Mouse (Mus musculus) mouse trophoblast stem cell (cell line): ENCODE measurements around the gene Sfmbt2.

Source experiments
- in situ Hi-C, 2 experiments: fragments of 300-500 bp; cut with MseI, MboI; formaldehyde crosslinking; loops; 2 replicates in 1 of 2; 3 replicates in 1 of 2; pipeline ENCODE4 v1.15.1; 2025

Gene Sfmbt2

GRCm38 (mm10) chr2:10372321-10372723 is 2.0 kb downstream of the Sfmbt2 start:
- in situ Hi-C loops, result no loop called here

GRCm38 (mm10) chr2:10372776-10373507 is 2.6 kb downstream of the Sfmbt2 start:
- in situ Hi-C loops, result no loop called here

- in situ Hi-C loops, result no loop called here
These were observed 3.3 kb downstream of the Sfmbt2 start for GRCm38 (mm10) chr2:10373508-10374206.

- in situ Hi-C loops, result no loop called here
These were observed 4.1 kb downstream of the Sfmbt2 start for GRCm38 (mm10) chr2:10374207-10375023.

- in situ Hi-C loops, result no loop called here
These were observed 4.7 kb downstream of the Sfmbt2 start for GRCm38 (mm10) chr2:10375024-10375372.

GRCm38 (mm10) chr2:10389988-10390387 is 19.7 kb downstream of the Sfmbt2 start:
- in situ Hi-C loops, result no loop called here

GRCm38 (mm10) chr2:10390791-10391190 is 20.5 kb downstream of the Sfmbt2 start:
- in situ Hi-C loops, result no loop called here

GRCm38 (mm10) chr2:10395143-10395542 is 24.8 kb downstream of the Sfmbt2 start:
- in situ Hi-C loops, result no loop called here

- in situ Hi-C loops, result no loop called here
These were observed 27.5 kb downstream of the Sfmbt2 start for GRCm38 (mm10) chr2:10397790-10398189.

- in situ Hi-C loops, result no loop called here
These were observed 35.8 kb downstream of the Sfmbt2 start for GRCm38 (mm10) chr2:10406151-10406550.

GRCm38 (mm10) chr2:10409422-10409821 is 39.1 kb downstream of the Sfmbt2 start:
- in situ Hi-C loops, result no loop called here

GRCm38 (mm10) chr2:10410069-10410468 is 39.8 kb downstream of the Sfmbt2 start:
- in situ Hi-C loops, result no loop called here

- in situ Hi-C loops, result no loop called here
These were observed 50.7 kb downstream of the Sfmbt2 start for GRCm38 (mm10) chr2:10420944-10421420.

GRCm38 (mm10) chr2:10437290-10437689 is 67.0 kb downstream of the Sfmbt2 start:
- in situ Hi-C loops, result no loop called here

GRCm38 (mm10) chr2:10441811-10442210 is 71.5 kb downstream of the Sfmbt2 start:
- in situ Hi-C loops, result no loop called here

- in situ Hi-C loops, result no loop called here
These were observed 83.3 kb downstream of the Sfmbt2 start for GRCm38 (mm10) chr2:10453577-10453976.

- in situ Hi-C loops, result no loop called here
These were observed 88.0 kb downstream of the Sfmbt2 start for GRCm38 (mm10) chr2:10458309-10458708.

GRCm38 (mm10) chr2:10516516-10516915 is 146.2 kb downstream of the Sfmbt2 start:
- in situ Hi-C loops, result no loop called here

GRCm38 (mm10) chr2:10521719-10522415 is 151.6 kb downstream of the Sfmbt2 start:
- in situ Hi-C loops, result no loop called here

- in situ Hi-C loops, result no loop called here
These were observed 155.3 kb downstream of the Sfmbt2 start for GRCm38 (mm10) chr2:10525622-10526021.

GRCm38 (mm10) chr2:10541762-10542161 is 171.5 kb downstream of the Sfmbt2 start:
- in situ Hi-C loops, result no loop called here

- in situ Hi-C loops, result no loop called here
These were observed 172.1 kb downstream of the Sfmbt2 start for GRCm38 (mm10) chr2:10542388-10542787.
